In the genomic region with DNA sequence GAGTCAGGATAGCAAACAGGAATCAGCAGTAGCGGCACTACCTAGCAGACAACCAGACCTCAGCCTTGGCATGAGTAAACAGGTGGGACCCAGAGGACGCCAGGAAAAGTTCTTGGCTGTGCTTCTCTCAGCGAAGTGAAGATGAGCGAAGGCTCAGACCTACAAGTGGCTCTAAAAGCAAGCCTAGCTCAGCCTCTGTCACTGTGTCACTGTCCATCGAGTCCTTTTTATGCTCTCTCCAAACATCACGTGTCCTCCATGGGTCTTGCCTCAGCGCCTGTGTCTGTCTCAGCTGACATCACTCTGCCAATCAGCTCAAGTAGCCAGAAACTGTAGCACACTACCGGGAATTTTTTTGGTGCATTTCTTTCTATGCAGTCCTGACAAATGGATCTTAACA, we compare ENCODE assay signal across 35 mouse cellular contexts.
"Had no signal": no experiment of that assay in that cellular context is flagged by ENCODE, and none has a peak within 500 bp of the region (broad histone marks: within the 10 kb centered on the region; RNA-seq: fewer than 3 reads in every experiment).

No protein-coding gene starts in this region.

- H3K9me3 ChIP-seq: heart, embryonic 10.5 days; heart, embryonic 12.5 days; heart, embryonic 13.5 days; heart, embryonic 15.5 days; hindbrain, embryonic 10.5 days; hindbrain, embryonic 12.5 days; hindbrain, embryonic 13.5 days; hindbrain, embryonic 15.5 days; intestine, embryonic 15.5 days; kidney, embryonic 15.5 days had no signal

- H3K27ac ChIP-seq: heart, embryonic 10.5 days; heart, embryonic 13.5 days; heart, embryonic 15.5 days; hindbrain, embryonic 10.5 days; hindbrain, embryonic 12.5 days; hindbrain, embryonic 13.5 days; hindbrain, embryonic 14.5 days; hindbrain, embryonic 15.5 days; hindbrain, postnatal 0 days; intestine, embryonic 15.5 days; kidney, embryonic 15.5 days; kidney, postnatal 0 days; layer of hippocampus, adult 2 months had no signal

- ATAC-seq: hindbrain, embryonic 16.5 days; hindbrain, postnatal 0 days; inflammation-experienced regulatory T-cells, adult 6 months; intestine, embryonic 15.5 days; intestine, embryonic 16.5 days; intestine, postnatal 0 days had no signal

- DNase-seq: heart, postnatal 10 days; heart, postnatal 14 days; heart, postnatal 36 days; heart, postnatal 4 days; kidney, adult 11 months; kidney, adult 18-20 months; kidney, adult 2 months; kidney, adult 8-10 months; kidney, adult 9 months; kidney, postnatal 10 days; kidney, postnatal 14 days; kidney, postnatal 25 days; kidney, postnatal 36 days; kidney, postnatal 4 days; layer of hippocampus, adult 9-11 months; layer of hippocampus, postnatal 36 days had no signal

- H3K4me3 ChIP-seq: heart, embryonic 10.5 days; heart, embryonic 12.5 days; heart, embryonic 13.5 days; heart, embryonic 15.5 days; hindbrain, embryonic 10.5 days; hindbrain, embryonic 12.5 days; hindbrain, embryonic 13.5 days; hindbrain, embryonic 15.5 days; intestine, embryonic 15.5 days; kidney, embryonic 15.5 days; layer of hippocampus, adult 2 months had no signal

- H3K27me3 ChIP-seq: heart, embryonic 12.5 days; heart, embryonic 13.5 days; heart, embryonic 15.5 days; hindbrain, embryonic 12.5 days; hindbrain, embryonic 13.5 days; hindbrain, embryonic 15.5 days; intestine, embryonic 15.5 days; kidney, embryonic 15.5 days had no signal

- H3K4me2 ChIP-seq: heart, embryonic 11.5 days; heart, embryonic 12.5 days; heart, embryonic 13.5 days; heart, embryonic 15.5 days; hindbrain, embryonic 12.5 days; hindbrain, embryonic 13.5 days; hindbrain, embryonic 14.5 days; hindbrain, embryonic 15.5 days; intestine, embryonic 15.5 days; kidney, embryonic 15.5 days had no signal

- H3K36me3 ChIP-seq: heart, embryonic 10.5 days; heart, embryonic 12.5 days; heart, embryonic 13.5 days; heart, embryonic 15.5 days; hindbrain, embryonic 10.5 days; hindbrain, embryonic 12.5 days; hindbrain, embryonic 13.5 days; hindbrain, embryonic 15.5 days; intestine, embryonic 15.5 days; kidney, embryonic 15.5 days had no signal

- H3K9ac ChIP-seq: heart, embryonic 12.5 days; heart, embryonic 13.5 days; heart, embryonic 15.5 days; hindbrain, embryonic 12.5 days; hindbrain, embryonic 13.5 days; hindbrain, embryonic 14.5 days; hindbrain, embryonic 15.5 days; intestine, embryonic 15.5 days; kidney, embryonic 15.5 days had no signal

- H3K4me1 ChIP-seq: hindbrain, embryonic 12.5 days; hindbrain, embryonic 13.5 days; hindbrain, embryonic 15.5 days; intestine, embryonic 15.5 days had no signal
